Mouse (Mus musculus) kidney, adult 2 months (tissue): ENCODE results near the gene Arf1.

Experiments
- CTCF ChIP-seq: fragments of 200-500 bp; conservative IDR thresholded peaks from 2 replicates; pipeline ENCODE4 v1.5.1; 2011; ENCODE audit warnings: low read depth, mild to moderate bottlenecking, control low read depth, low read length, moderate library complexity, mixed read lengths; ENCODE audit not compliant: insufficient read depth, insufficient read length
- POLR2A ChIP-seq: fragments of 200-500 bp; IDR thresholded peaks from one replicate; pipeline ENCODE4 v1.6.1; 2011; ENCODE audit warnings: low read depth, low read length, control low read depth

- no peak for TF ChIP-seq POLR2A
- no peak for TF ChIP-seq CTCF
These were observed 38.7 kb upstream of the Arf1 start for GRCm38 (mm10) chr11:59266727-59267126.
